Mouse (Mus musculus) spleen, embryonic (tissue): Measurements from ENCODE around the gene Ube2v1.

Source experiments
- CTCF ChIA-PET: fragments of 350-600 bp; sonication (Branson Sonifier 250); formaldehyde crosslinking; loops from one replicate; lab custom pipeline; 2022; lab: Charles Lee

Gene Ube2v1

GRCm38 (mm10) chr2:167569934-167570651, 61.8 kb downstream of the Ube2v1 start:
- CTCF ChIA-PET: no interaction called here

GRCm38 (mm10) chr2:167568112-167568511, 63.8 kb downstream of the Ube2v1 start:
- CTCF ChIA-PET: no interaction called here

- CTCF ChIA-PET: interaction anchor here (0.7 kb wide), 1 partner anchor 31 kb away, joined by 8 read pairs; no protein-coding TSS in a partner anchor
These were observed 66.2 kb downstream of the Ube2v1 start for GRCm38 (mm10) chr2:167565682-167566081.

- CTCF ChIA-PET: no interaction called here
These were observed 66.6 kb downstream of the Ube2v1 start for GRCm38 (mm10) chr2:167565312-167565656.

GRCm38 (mm10) chr2:167564551-167565311, 67.2 kb downstream of the Ube2v1 start:
- CTCF ChIA-PET: no interaction called here

GRCm38 (mm10) chr2:167563703-167564102, 68.2 kb downstream of the Ube2v1 start:
- CTCF ChIA-PET: no interaction called here

- CTCF ChIA-PET: no interaction called here
These were observed 68.9 kb downstream of the Ube2v1 start for GRCm38 (mm10) chr2:167563035-167563434.

- CTCF ChIA-PET: interaction anchor here (0.7 kb wide), 1 partner anchor 30 kb away, joined by 3 read pairs; no protein-coding TSS in a partner anchor
These were observed 69.8 kb downstream of the Ube2v1 start for GRCm38 (mm10) chr2:167562101-167562500.

- CTCF ChIA-PET: no interaction called here
These were observed 72.5 kb downstream of the Ube2v1 start for GRCm38 (mm10) chr2:167559413-167559812.
